Mouse (Mus musculus): ENCODE measurements around the gene Fam120a. TPM values are rescaled to one million over a fixed set of nuclear protein-coding genes. Genes with fewer than 3 reads are reported as not detected.

Gene Fam120a
- polyA plus RNA-seq, 1 experiment from 2014 or later, result 38.0 TPM

GRCm38 (mm10) chr13:48994903-48995302, 27.1 kb upstream of the Fam120a start:
- ATAC-seq (replicated peaks; ENCODE audit: low FRiP score), result no peak
- Histone ChIP-seq H3K27ac (ENCODE audit: low read depth, low read length) (no peak overlapping the region), H3K4me3 (ENCODE audit: low read depth, low read length) (no peak overlapping the region), H3K4me1 (replicated peaks; ENCODE audit: control insufficient read depth, insufficient read depth, low read length) (no peaks in the 10 kb centered on the region; the same call in 1 of the 2 replicates), H3K9me3 (ENCODE audit: control insufficient read depth, low read length) (no peaks in the 10 kb centered on the region), H3K4me2 (no peak overlapping the region), H3K9ac (ENCODE audit: low read depth, low read length) (no peak overlapping the region), H3K27me3 (replicated peaks; ENCODE audit: control insufficient read depth, insufficient read depth, low read length) (no peaks in the 10 kb centered on the region), H3K36me3 (ENCODE audit: control insufficient read depth, insufficient read depth, low read length) (no peaks in the 10 kb centered on the region)
- DNase-seq (ENCODE audit: low spot score), result no peak
- 46% methylated on average over 3 of the region's 3 CpGs for whole genome bisulfite sequencing

DNA sequence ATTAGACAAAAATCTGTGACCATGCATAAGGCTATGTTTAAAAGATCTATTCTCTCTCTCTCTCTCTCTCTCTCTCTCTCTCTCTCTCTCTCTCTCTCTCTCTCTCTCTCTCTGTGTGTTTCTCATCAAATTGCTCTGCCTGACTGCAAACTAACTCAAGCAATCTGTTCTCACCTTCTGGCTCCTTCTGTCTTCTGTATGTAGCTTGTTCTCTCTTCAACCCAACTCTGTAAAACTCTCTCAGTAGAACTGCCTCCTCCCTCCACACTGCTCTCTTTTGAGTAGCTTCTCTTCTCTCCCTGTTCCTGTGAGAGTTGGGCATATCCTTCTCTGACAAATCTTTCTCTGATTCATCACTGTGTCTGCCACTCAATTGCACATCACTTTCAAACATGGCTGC, 25.1 kb upstream of the Fam120a start:
- Histone ChIP-seq H3K9ac (ENCODE audit: low read depth, low read length) (no peak overlapping the region), H3K4me3 (ENCODE audit: low read depth, low read length) (no peak overlapping the region), H3K27ac (ENCODE audit: low read depth, low read length) (no peak overlapping the region), H3K9me3 (ENCODE audit: control insufficient read depth, low read length) (no peaks in the 10 kb centered on the region), H3K4me1 (replicated peaks; ENCODE audit: control insufficient read depth, insufficient read depth, low read length) (no peaks in the 10 kb centered on the region; the same call in 1 of the 2 replicates), H3K36me3 (ENCODE audit: control insufficient read depth, insufficient read depth, low read length) (no peaks in the 10 kb centered on the region), H3K27me3 (replicated peaks; ENCODE audit: control insufficient read depth, insufficient read depth, low read length) (no peaks in the 10 kb centered on the region; the same call in 1 of the 2 replicates), H3K4me2 (no peak overlapping the region)
- ATAC-seq (replicated peaks; ENCODE audit: low FRiP score) (no peak), DNase-seq (ENCODE audit: low spot score) (no peak)

DNA sequence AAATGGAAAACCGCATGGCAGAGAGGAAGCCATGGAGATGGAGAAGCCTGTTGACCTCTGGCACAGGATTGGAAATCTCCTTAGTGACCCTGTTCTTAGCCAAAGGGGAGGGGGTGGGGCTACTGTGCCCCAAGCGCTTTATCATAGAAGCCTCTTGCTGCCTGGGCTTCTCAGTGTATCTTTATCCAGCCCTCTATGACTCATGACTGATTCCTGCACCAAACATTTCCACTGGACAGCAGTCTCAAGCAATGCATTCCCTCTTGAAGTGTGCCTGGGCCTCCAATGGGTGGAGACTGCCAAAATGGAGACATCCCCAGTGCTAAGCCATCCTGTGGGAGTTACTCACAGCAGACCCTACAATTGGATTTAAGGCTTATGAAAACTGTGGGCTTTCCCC, 22.3 kb upstream of the Fam120a start:
- no peak overlapping the region for H3K9ac ChIP-seq (ENCODE audit: low read depth, low read length)
- ATAC-seq (replicated peaks; ENCODE audit: low FRiP score), result no peak

GRCm38 (mm10) chr13:48982482-48983098, 14.8 kb upstream of the Fam120a start:
- no peak overlapping the region for H3K4me3 ChIP-seq (ENCODE audit: low read depth, low read length)
- H3K4me2 ChIP-seq, result no peak overlapping the region
- H3K27me3 ChIP-seq (replicated peaks; ENCODE audit: control insufficient read depth, insufficient read depth, low read length), result no peaks in the 10 kb centered on the region
- H3K27ac ChIP-seq (ENCODE audit: low read depth, low read length), result no peak overlapping the region
- no peaks in the 10 kb centered on the region for H3K36me3 ChIP-seq (ENCODE audit: control insufficient read depth, insufficient read depth, low read length)
- DNase-seq (ENCODE audit: low spot score), result no peak
- no peak for ATAC-seq (replicated peaks; ENCODE audit: low FRiP score)
- WGBS, result 76% methylated on average over 6 of the region's 6 CpGs
- no peaks in the 10 kb centered on the region for H3K9me3 ChIP-seq (ENCODE audit: control insufficient read depth, low read length)
- no peaks in the 10 kb centered on the region; the same call in 1 of the 2 replicates for H3K4me1 ChIP-seq (replicated peaks; ENCODE audit: control insufficient read depth, insufficient read depth, low read length)
- no peak overlapping the region for H3K9ac ChIP-seq (ENCODE audit: low read depth, low read length)

More for the DNA sequence above, 22.3 kb upstream of the Fam120a start:
- Histone ChIP-seq H3K27me3 (replicated peaks; ENCODE audit: control insufficient read depth, insufficient read depth, low read length) (no peaks in the 10 kb centered on the region; the same call in 1 of the 2 replicates), H3K27ac (ENCODE audit: low read depth, low read length) (no peak overlapping the region), H3K4me2 (no peak overlapping the region), H3K36me3 (ENCODE audit: control insufficient read depth, insufficient read depth, low read length) (no peaks in the 10 kb centered on the region), H3K4me1 (replicated peaks; ENCODE audit: control insufficient read depth, insufficient read depth, low read length) (no peaks in the 10 kb centered on the region; the same call in 1 of the 2 replicates), H3K4me3 (ENCODE audit: low read depth, low read length) (no peak overlapping the region), H3K9me3 (ENCODE audit: control insufficient read depth, low read length) (no peaks in the 10 kb centered on the region)
- no peak for DNase-seq (ENCODE audit: low spot score)
- WGBS, result 65% methylated on average over 2 of the region's 2 CpGs

- no peak overlapping the region for H3K27ac ChIP-seq (ENCODE audit: low read depth, low read length)
- ATAC-seq (replicated peaks; ENCODE audit: low FRiP score), result no peak
- DNase-seq (ENCODE audit: low spot score), result no peak
- H3K4me3 ChIP-seq (ENCODE audit: low read depth, low read length), result no peak overlapping the region
- no peaks in the 10 kb centered on the region; the same call in 1 of the 2 replicates for H3K4me1 ChIP-seq (replicated peaks; ENCODE audit: control insufficient read depth, insufficient read depth, low read length)
- 83% methylated on average over 6 of the region's 6 CpGs for WGBS
- H3K4me2 ChIP-seq, result no peak overlapping the region
- H3K27me3 ChIP-seq (replicated peaks; ENCODE audit: control insufficient read depth, insufficient read depth, low read length), result no peaks in the 10 kb centered on the region
- no peaks in the 10 kb centered on the region for H3K36me3 ChIP-seq (ENCODE audit: control insufficient read depth, insufficient read depth, low read length)
- H3K9me3 ChIP-seq (ENCODE audit: control insufficient read depth, low read length), result no peaks in the 10 kb centered on the region
- H3K9ac ChIP-seq (ENCODE audit: low read depth, low read length), result no peak overlapping the region
Measured at GRCm38 (mm10) chr13:48979069-48979468, 11.3 kb upstream of the Fam120a start.

- WGBS, result 71% methylated on average over 3 of the region's 3 CpGs
- H3K27ac ChIP-seq (ENCODE audit: low read depth, low read length), result no peak overlapping the region
- no peaks in the 10 kb centered on the region for H3K36me3 ChIP-seq (ENCODE audit: control insufficient read depth, insufficient read depth, low read length)
- no peak overlapping the region for H3K9ac ChIP-seq (ENCODE audit: low read depth, low read length)
- H3K9me3 ChIP-seq (ENCODE audit: control insufficient read depth, low read length), result no peaks in the 10 kb centered on the region
- H3K4me1 ChIP-seq (replicated peaks; ENCODE audit: control insufficient read depth, insufficient read depth, low read length), result no peaks in the 10 kb centered on the region; the same call in 1 of the 2 replicates
- H3K27me3 ChIP-seq (replicated peaks; ENCODE audit: control insufficient read depth, insufficient read depth, low read length), result no peaks in the 10 kb centered on the region
- H3K4me3 ChIP-seq (ENCODE audit: low read depth, low read length), result no peak overlapping the region
- H3K4me2 ChIP-seq, result no peak overlapping the region
- ATAC-seq (replicated peaks; ENCODE audit: low FRiP score) (no peak), DNase-seq (ENCODE audit: low spot score) (no peak)
Measured at GRCm38 (mm10) chr13:48977858-48978257, 10.0 kb upstream of the Fam120a start.

GRCm38 (mm10) chr13:48974699-48975098, 6.9 kb upstream of the Fam120a start:
- Histone ChIP-seq H3K36me3 (ENCODE audit: control insufficient read depth, insufficient read depth, low read length) (peaks cover 4% of the 10 kb centered on the region; the same call in 1 of the 2 replicates), H3K4me1 (replicated peaks; ENCODE audit: control insufficient read depth, insufficient read depth, low read length) (peaks cover 12% of the 10 kb centered on the region), H3K9me3 (ENCODE audit: control insufficient read depth, low read length) (no peaks in the 10 kb centered on the region), H3K4me3 (ENCODE audit: low read depth, low read length) (no peak overlapping the region), H3K27me3 (replicated peaks; ENCODE audit: control insufficient read depth, insufficient read depth, low read length) (no peaks in the 10 kb centered on the region), H3K9ac (ENCODE audit: low read depth, low read length) (no peak overlapping the region), H3K4me2 (no peak overlapping the region), H3K27ac (ENCODE audit: low read depth, low read length) (no peak overlapping the region)
- DNase-seq (ENCODE audit: low spot score), result no peak
- WGBS, result 89% methylated on average over 2 of the region's 2 CpGs
- no peak for ATAC-seq (replicated peaks; ENCODE audit: low FRiP score)

GRCm38 (mm10) chr13:48974266-48974665, 6.4 kb upstream of the Fam120a start:
- Histone ChIP-seq H3K36me3 (ENCODE audit: control insufficient read depth, insufficient read depth, low read length) (peaks cover 4% of the 10 kb centered on the region; the same call in 1 of the 2 replicates), H3K9me3 (ENCODE audit: control insufficient read depth, low read length) (no peaks in the 10 kb centered on the region)
- DNase-seq (ENCODE audit: low spot score), result no peak

GRCm38 (mm10) chr13:48973231-48973630, 5.4 kb upstream of the Fam120a start:
- H3K36me3 ChIP-seq (ENCODE audit: control insufficient read depth, insufficient read depth, low read length), result peaks cover 4% of the 10 kb centered on the region; the same call in 1 of the 2 replicates

More at GRCm38 (mm10) chr13:48974266-48974665, 6.4 kb upstream of the Fam120a start:
- Histone ChIP-seq H3K4me2 (no peak overlapping the region), H3K4me1 (replicated peaks; ENCODE audit: control insufficient read depth, insufficient read depth, low read length) (peaks cover 12% of the 10 kb centered on the region), H3K27me3 (replicated peaks; ENCODE audit: control insufficient read depth, insufficient read depth, low read length) (no peaks in the 10 kb centered on the region), H3K9ac (ENCODE audit: low read depth, low read length) (no peak overlapping the region), H3K4me3 (ENCODE audit: low read depth, low read length) (no peak overlapping the region), H3K27ac (ENCODE audit: low read depth, low read length) (no peak overlapping the region)
- 76% methylated on average over 4 of the region's 4 CpGs for WGBS
- no peak for ATAC-seq (replicated peaks; ENCODE audit: low FRiP score)

More at GRCm38 (mm10) chr13:48973231-48973630, 5.4 kb upstream of the Fam120a start:
- Histone ChIP-seq H3K4me1 (replicated peaks; ENCODE audit: control insufficient read depth, insufficient read depth, low read length) (peaks cover 12% of the 10 kb centered on the region), H3K4me2 (no peak overlapping the region), H3K27ac (ENCODE audit: low read depth, low read length) (no peak overlapping the region), H3K4me3 (ENCODE audit: low read depth, low read length) (no peak overlapping the region), H3K9ac (ENCODE audit: low read depth, low read length) (no peak overlapping the region), H3K9me3 (ENCODE audit: control insufficient read depth, low read length) (no peaks in the 10 kb centered on the region), H3K27me3 (replicated peaks; ENCODE audit: control insufficient read depth, insufficient read depth, low read length) (no peaks in the 10 kb centered on the region)
- DNase-seq (ENCODE audit: low spot score) (no peak), ATAC-seq (replicated peaks; ENCODE audit: low FRiP score) (no peak)
- 77% methylated on average over 5 of the region's 5 CpGs for WGBS
